ENCODE assay signal across 7 mouse cellular contexts in the genomic region with DNA sequence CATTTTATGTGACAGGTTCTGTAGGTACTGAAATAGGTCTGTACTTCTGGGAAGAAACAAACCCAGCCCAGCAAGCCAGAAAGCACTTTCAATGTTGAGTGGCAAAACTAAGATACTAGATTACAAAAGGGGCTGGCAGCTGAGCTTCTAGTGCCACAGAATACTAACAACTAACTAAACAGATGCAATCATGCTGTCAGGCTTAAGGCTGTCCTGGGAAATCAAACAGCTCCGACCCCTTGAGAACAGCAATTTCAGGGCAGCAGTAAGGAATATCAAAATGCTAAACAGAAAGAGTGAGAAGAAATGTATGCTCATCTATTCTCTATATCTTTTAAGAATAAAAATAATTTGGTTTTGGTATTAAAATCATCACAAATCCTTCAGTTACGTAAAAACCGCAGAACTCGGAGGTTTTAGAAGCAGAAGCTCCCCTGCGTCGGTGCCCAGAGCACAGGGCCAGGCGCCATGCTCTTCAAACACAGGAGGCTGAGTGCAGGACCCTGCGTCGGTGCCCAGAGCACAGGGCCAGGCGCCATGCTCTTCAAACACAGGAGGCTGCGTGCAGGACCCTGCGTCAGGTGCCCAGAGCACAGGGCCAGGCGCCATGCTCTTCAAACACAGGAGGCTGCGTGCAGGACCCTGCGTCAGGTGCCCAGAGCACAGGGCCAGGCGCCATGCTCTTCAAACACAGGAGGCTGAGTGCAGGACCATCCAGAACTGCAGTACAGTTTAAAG. TPM values are rescaled to one million over a fixed set of nuclear protein-coding genes. Genes with fewer than 3 reads are reported as not detected.
DNase-seq lines count a peak whose midpoint lies in the region; ATAC-seq and TF ChIP-seq lines count a peak whose summit lies in the region.
"Not testable (repeated sequence)": the region's sequence is repeated elsewhere in the genome, so short reads cannot be mapped to it uniquely, and the experiment has no call there.

No protein-coding gene starts in this region.

- H3K27me3 ChIP-seq in forebrain, embryonic 16.5 days (replicated peaks; ENCODE audit: control insufficient read depth, insufficient read depth, low read length); heart, embryonic 13.5 days (replicated peaks); hindbrain, embryonic 13.5 days; liver, embryonic 12.5 days (replicated peaks); liver, postnatal 0 days (ENCODE audit: insufficient read depth, low read length); midbrain, postnatal 0 days (ENCODE audit: insufficient read depth, low read length); stomach, postnatal 0 days (ENCODE audit: control insufficient read depth, insufficient read depth, low read length): not testable (repeated sequence)

- not testable (repeated sequence) for TF ChIP-seq EP300 in liver, postnatal 0 days (IDR thresholded peaks at IDR 0.05; ENCODE audit: low read depth); stomach, postnatal 0 days (optimal IDR thresholded peaks at IDR 0.05)

- TF ChIP-seq CTCF in liver, postnatal 0 days (IDR thresholded peaks at IDR 0.05; ENCODE audit: low read depth); midbrain, postnatal 0 days (IDR thresholded peaks at IDR 0.05); stomach, postnatal 0 days (IDR thresholded peaks at IDR 0.05; ENCODE audit: low read depth): not testable (repeated sequence)

- H3K36me3 ChIP-seq in forebrain, embryonic 16.5 days (ENCODE audit: control insufficient read depth, insufficient read depth); heart, embryonic 13.5 days; hindbrain, embryonic 13.5 days; liver, postnatal 0 days (replicated peaks; ENCODE audit: insufficient read depth, low read length); midbrain, postnatal 0 days (ENCODE audit: insufficient read depth, low read length); stomach, postnatal 0 days (ENCODE audit: control insufficient read depth, insufficient read depth, low read length): not testable (repeated sequence)
- peaks cover 26% of the 10 kb centered on the region for H3K36me3 ChIP-seq in liver, embryonic 12.5 days

- H3K4me1 ChIP-seq in forebrain, embryonic 16.5 days (replicated peaks; ENCODE audit: control insufficient read depth, insufficient read depth, low read length); hindbrain, embryonic 13.5 days (replicated peaks); midbrain, postnatal 0 days (ENCODE audit: insufficient read depth, low read length); stomach, postnatal 0 days (replicated peaks; ENCODE audit: control insufficient read depth, insufficient read depth): not testable (repeated sequence)
- H3K4me1 ChIP-seq in heart, embryonic 13.5 days = peaks cover 94% of the 10 kb centered on the region
- peaks cover 97% of the 10 kb centered on the region for H3K4me1 ChIP-seq in liver, embryonic 12.5 days
- H3K4me1 ChIP-seq in liver, postnatal 0 days (ENCODE audit: insufficient read depth) = peaks cover 66% of the 10 kb centered on the region

- H3K27ac ChIP-seq in forebrain, embryonic 16.5 days (ENCODE audit: low read length); midbrain, postnatal 0 days (ENCODE audit: low read depth, low read length); stomach, postnatal 0 days (replicated peaks): not testable (repeated sequence)
- peak overlapping the region; percentile 54 for H3K27ac ChIP-seq in heart, embryonic 13.5 days (replicated peaks)
- 0 out of 2 replicates have a peak overlapping the region, but pooled peaks have one; percentile 40 for H3K27ac ChIP-seq in hindbrain, embryonic 13.5 days
- peak overlapping the region; percentile 97 for H3K27ac ChIP-seq in liver, embryonic 12.5 days
- H3K27ac ChIP-seq in liver, postnatal 0 days (ENCODE audit: low read depth) = peak overlapping the region; percentile 41; the same call in 1 of the 2 replicates

- not testable (repeated sequence) for H3K9me3 ChIP-seq in forebrain, embryonic 16.5 days (ENCODE audit: control insufficient read depth, low read length); heart, embryonic 13.5 days; hindbrain, embryonic 13.5 days; liver, embryonic 12.5 days (replicated peaks); liver, postnatal 0 days (ENCODE audit: low read length); midbrain, postnatal 0 days (ENCODE audit: low read length); stomach, postnatal 0 days (ENCODE audit: control insufficient read depth, low read length)

- not testable (repeated sequence) for H3K4me2 ChIP-seq in forebrain, embryonic 16.5 days (ENCODE audit: low read length); heart, embryonic 13.5 days; hindbrain, embryonic 13.5 days; liver, postnatal 0 days (ENCODE audit: low read depth, low read length); midbrain, postnatal 0 days (ENCODE audit: low read depth, low read length, poor library complexity, severe bottlenecking); stomach, postnatal 0 days (replicated peaks; ENCODE audit: low read depth)
- peak overlapping the region; percentile 33; the same call in 1 of the 2 replicates for H3K4me2 ChIP-seq in liver, embryonic 12.5 days

- H3K4me3 ChIP-seq in forebrain, embryonic 16.5 days (replicated peaks; ENCODE audit: low read length); heart, embryonic 13.5 days; hindbrain, embryonic 13.5 days; liver, embryonic 12.5 days; liver, postnatal 0 days (ENCODE audit: low read depth, low read length); midbrain, postnatal 0 days (ENCODE audit: low read depth, low read length); stomach, postnatal 0 days (ENCODE audit: low read depth, low read length): not testable (repeated sequence)

- peak; percentile 9 for DNase-seq in liver, postnatal 0 days
- peak; percentile 24 for DNase-seq in midbrain, postnatal 0 days (ENCODE audit: low spot score)
- DNase-seq in stomach, postnatal 0 days (ENCODE audit: low spot score) = peak; percentile 5

- ATAC-seq in forebrain, embryonic 16.5 days; heart, embryonic 13.5 days (ENCODE audit: extremely low read depth, insufficient number of reproducible peaks, low FRiP score, low TSS enrichment); hindbrain, embryonic 13.5 days (ENCODE audit: low FRiP score); liver, embryonic 12.5 days; liver, postnatal 0 days; midbrain, postnatal 0 days (ENCODE audit: low FRiP score); stomach, postnatal 0 days (ENCODE audit: low FRiP score, low TSS enrichment): not testable (repeated sequence)

- H3K9ac ChIP-seq in forebrain, embryonic 16.5 days (replicated peaks; ENCODE audit: low read depth, low read length) = 0 out of 2 replicates have a peak overlapping the region, but pooled peaks have one; percentile 5
- 0 out of 2 replicates have a peak overlapping the region, but pooled peaks have one; percentile 34 for H3K9ac ChIP-seq in heart, embryonic 13.5 days
- H3K9ac ChIP-seq in hindbrain, embryonic 13.5 days; liver, postnatal 0 days (replicated peaks); midbrain, postnatal 0 days (replicated peaks; ENCODE audit: low read length, poor library complexity, severe bottlenecking); stomach, postnatal 0 days (ENCODE audit: low read length): not testable (repeated sequence)
- H3K9ac ChIP-seq in liver, embryonic 12.5 days = peak overlapping the region; percentile 51

- 69% methylated on average over 16 of the region's 16 CpGs for WGBS in forebrain, embryonic 16.5 days
- 69% methylated on average over 16 of the region's 16 CpGs for WGBS in heart, embryonic 13.5 days
- WGBS in hindbrain, embryonic 13.5 days = 82% methylated on average over 16 of the region's 16 CpGs
- 84% methylated on average over 16 of the region's 16 CpGs for WGBS in liver, embryonic 12.5 days (ENCODE audit: insufficient replicate concordance)
- WGBS in liver, postnatal 0 days (ENCODE audit: insufficient replicate concordance) = 79% methylated on average over 16 of the region's 16 CpGs
- WGBS in midbrain, postnatal 0 days = 66% methylated on average over 16 of the region's 16 CpGs
- WGBS in stomach, postnatal 0 days = 75% methylated on average over 16 of the region's 16 CpGs

RNA-seq across cellular contexts. Expression of a gene that starts 14.3 kb away (rescaled TPM):
- polyA plus RNA-seq in forebrain, embryonic 16.5 days (2015; fragmentation: Nextera tagmentation; extraction: Ambion mirVana) = 24.0 and 26.1 TPM in 2 replicates
- 24.9 and 25.4 TPM in 2 replicates for polyA plus RNA-seq in heart, embryonic 13.5 days (2015; fragmentation: Nextera tagmentation; extraction: Ambion mirVana)
- polyA plus RNA-seq in hindbrain, embryonic 13.5 days (2015; fragmentation: Nextera tagmentation; extraction: Ambion mirVana) = 15.8 and 18.7 TPM in 2 replicates
- polyA plus RNA-seq in liver, embryonic 12.5 days (2016; fragmentation: Nextera tagmentation; extraction: Ambion mirVana) = 56.5 and 59.8 TPM in 2 replicates
- 17.7 and 22.8 TPM in 2 replicates for polyA plus RNA-seq in liver, postnatal 0 days (2015; fragmentation: Nextera tagmentation; extraction: Ambion mirVana)
- 40.4 and 46.7 TPM in 2 replicates for total RNA-seq in midbrain, postnatal 0 days (2014; rRNA removed)
- 11.5 and 13.3 TPM in 2 replicates for polyA plus RNA-seq in midbrain, postnatal 0 days (2015; fragmentation: Nextera tagmentation; extraction: Ambion mirVana)
- 7.3 and 8.7 TPM in 2 replicates for polyA plus RNA-seq in stomach, postnatal 0 days (2015; fragmentation: Nextera tagmentation; extraction: Ambion mirVana)

RNA-seq across cellular contexts. Expression of a gene that starts 14.4 kb away (rescaled TPM):
- 104 and 108 TPM in 2 replicates for polyA plus RNA-seq in forebrain, embryonic 16.5 days (2015; fragmentation: Nextera tagmentation; extraction: Ambion mirVana)
- 24.1 and 27.4 TPM in 2 replicates for polyA plus RNA-seq in heart, embryonic 13.5 days (2015; fragmentation: Nextera tagmentation; extraction: Ambion mirVana)
- 84.7 and 85.4 TPM in 2 replicates for polyA plus RNA-seq in hindbrain, embryonic 13.5 days (2015; fragmentation: Nextera tagmentation; extraction: Ambion mirVana)
- 37.5 and 38.4 TPM in 2 replicates for polyA plus RNA-seq in liver, embryonic 12.5 days (2016; fragmentation: Nextera tagmentation; extraction: Ambion mirVana)
- 29.1 and 30.5 TPM in 2 replicates for polyA plus RNA-seq in liver, postnatal 0 days (2015; fragmentation: Nextera tagmentation; extraction: Ambion mirVana)
- 53.3 and 53.9 TPM in 2 replicates for total RNA-seq in midbrain, postnatal 0 days (2014; rRNA removed)
- 108 and 115 TPM in 2 replicates for polyA plus RNA-seq in midbrain, postnatal 0 days (2015; fragmentation: Nextera tagmentation; extraction: Ambion mirVana)
- 17.4 and 18.5 TPM in 2 replicates for polyA plus RNA-seq in stomach, postnatal 0 days (2015; fragmentation: Nextera tagmentation; extraction: Ambion mirVana)
